Mouse (Mus musculus): ENCODE measurements around the gene Sox6.

Gene Sox6

DNA sequence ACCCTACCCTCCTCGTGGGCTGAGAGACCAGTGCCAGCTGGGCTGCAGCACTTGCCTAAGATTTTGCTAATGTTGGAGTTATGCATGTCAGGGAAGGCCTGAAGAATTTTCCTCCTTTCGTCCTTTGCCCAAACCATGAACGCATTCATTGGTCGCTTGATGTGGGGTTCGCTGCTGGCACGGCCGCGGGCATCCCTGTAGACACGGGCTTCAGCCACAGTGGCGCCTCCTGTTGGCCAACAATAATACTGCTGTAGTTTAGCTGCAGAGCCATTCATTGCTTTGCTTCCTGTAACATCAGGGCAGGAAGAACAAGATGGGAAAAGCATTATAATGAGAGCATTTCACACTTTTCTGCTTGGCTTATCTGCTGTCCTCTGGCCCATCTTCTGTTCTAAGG, 549.0 kb downstream of the Sox6 start:
- DNase-seq (ENCODE audit: low read depth, low spot score), result no peak

DNA sequence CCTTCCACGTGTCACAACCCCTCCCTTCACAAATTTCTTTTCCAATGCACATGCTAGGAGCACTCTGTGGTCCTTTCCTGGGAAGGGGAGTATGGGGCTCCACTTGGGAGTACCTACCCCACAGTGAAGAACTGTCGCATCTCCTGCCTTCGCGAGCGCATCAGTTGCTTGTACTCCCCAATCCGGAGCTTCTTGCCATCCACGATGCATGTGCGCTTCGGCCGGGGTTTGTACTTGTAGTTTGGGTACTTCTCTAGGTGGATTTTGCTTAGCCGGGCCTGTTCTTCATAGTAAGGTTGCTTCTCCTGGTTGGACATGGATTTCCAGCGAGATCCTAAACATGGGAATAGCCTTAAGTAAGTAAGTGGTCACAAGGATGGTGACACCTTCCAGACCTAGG, 552.2 kb downstream of the Sox6 start:
- no peak for DNase-seq (ENCODE audit: low read depth, low spot score)

DNA sequence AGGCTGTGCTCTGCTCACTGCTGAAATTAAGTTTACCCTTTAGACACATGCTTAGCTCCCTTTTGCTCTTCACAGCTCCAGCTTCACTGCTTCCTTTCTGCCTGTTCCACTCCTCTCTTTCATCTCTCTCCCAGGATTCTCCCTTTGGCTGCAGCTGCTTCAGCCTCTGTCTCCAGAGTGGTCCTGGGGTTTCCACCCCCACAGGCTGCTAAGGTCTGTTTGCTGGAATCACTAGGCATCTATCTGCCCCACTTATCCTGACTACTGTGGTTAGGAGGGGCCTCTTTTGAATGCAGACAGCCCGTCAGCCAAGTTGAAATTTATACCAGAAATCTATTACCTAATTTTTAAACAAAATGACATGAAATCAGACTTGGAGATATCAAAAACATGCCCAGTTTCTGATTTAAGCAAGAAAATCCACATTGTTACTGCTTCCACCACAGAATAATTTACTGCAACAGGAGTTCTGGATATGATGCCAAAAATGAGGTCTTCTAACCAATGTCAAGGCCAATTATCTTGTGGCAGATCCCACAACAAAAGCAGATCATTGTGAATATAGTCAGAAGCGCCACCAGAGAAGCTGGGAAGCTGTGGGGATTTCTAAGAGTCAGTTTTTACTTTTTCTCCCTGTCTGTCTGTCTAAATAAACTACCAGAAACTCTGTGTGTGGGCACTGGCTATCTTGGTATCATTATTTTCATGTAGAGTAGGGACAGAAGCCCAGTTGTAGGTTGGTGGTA, 552.8 kb downstream of the Sox6 start:
- no peak for DNase-seq (ENCODE audit: low read depth, low spot score)

DNA sequence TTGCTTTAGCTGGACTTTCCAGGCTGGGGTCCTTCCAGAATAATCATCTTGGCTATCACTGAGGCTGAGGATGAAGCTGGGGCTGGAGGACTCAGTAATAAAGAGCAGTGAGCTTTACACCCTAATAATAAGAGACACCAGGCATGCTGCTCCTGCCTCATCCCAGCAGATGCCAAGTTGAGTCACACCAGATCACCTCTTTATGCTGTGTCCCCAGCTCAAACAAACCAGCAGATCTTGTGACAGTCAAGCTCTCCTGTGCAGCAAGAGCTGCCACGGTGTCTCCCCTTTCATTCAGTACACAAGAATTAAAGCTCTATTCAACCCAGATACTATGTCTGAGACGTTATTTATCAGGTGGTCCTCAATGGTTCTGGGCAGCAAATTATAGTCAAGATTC, 560.8 kb downstream of the Sox6 start:
- no peak for DNase-seq (ENCODE audit: low read depth, low spot score)

DNA sequence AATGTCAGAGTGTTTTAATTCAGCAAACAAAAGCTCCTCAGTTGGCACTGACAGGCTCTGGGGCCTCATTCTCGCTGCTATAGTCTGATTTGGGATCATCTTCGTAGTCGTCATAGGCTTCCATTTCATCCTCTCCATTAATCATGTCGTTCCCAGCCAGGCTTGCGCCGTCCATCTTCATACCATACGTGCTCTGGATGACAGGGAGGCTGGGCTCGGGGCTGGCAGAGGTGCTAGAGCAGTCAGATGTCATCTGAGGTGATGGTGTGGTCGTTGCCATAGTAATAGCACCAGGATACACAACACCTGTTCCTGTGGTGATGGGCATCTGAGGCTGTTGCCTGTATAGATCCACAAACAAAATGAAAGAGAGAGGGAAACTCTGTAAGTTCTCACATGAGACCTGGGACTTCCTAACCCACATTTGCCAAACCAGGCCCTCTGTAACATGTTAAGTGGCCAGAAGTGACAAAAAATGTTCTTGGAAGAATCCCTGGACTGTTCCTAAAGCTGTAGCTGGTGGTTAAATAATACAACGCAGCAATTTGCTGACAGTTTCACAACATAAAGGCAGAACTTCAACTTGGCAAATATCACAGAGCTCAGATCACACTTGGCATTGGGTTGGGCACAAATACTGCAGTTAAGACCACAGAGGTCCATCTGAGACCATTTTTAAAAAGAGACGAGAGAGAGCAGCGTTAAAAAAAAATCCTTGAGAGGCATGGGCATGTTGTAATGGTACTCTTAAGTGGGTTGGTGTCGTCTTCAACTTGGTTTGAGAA, 561.5 kb downstream of the Sox6 start:
- no peak for DNase-seq (ENCODE audit: low read depth, low spot score)

DNA sequence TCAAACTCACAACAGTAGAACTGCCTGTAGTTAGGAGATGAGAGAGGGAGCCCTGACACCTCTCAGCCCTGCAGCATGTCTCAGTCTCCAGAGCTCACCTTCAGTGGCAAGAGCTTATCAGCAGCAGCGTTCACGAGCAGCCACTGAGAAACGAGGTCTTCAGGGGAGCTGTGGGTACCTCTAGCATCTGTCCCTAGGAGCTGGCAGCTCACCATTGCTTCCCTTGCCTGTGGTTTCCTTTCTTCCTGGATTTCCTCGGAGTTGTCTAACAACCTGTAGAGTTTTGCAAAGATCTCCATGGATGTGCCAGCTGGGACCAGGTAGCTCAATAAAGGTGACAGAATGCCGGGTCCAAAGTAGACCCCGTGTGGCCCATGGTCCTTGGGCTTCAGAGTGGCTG, 563.4 kb downstream of the Sox6 start:
- DNase-seq (ENCODE audit: low read depth, low spot score), result no peak

DNA sequence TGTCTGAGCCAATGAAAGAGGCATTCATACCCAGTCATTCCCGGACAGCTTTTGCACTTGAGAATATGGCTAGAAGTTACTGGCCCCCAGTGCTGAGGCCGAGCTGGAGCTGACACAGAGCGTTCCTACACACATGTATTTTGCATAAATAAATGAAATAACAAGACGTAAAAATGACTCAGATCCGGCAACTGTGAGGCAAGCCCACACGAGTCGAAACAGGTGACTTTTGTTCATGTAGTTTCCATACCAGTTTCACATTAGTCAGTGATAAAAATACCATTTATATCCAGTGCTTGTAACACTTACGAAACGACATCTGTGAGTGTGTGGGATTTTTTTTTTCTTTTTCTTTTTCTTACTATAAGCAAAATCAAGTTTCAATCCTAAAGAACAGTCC, 564.5 kb downstream of the Sox6 start:
- DNase-seq (ENCODE audit: low read depth, low spot score), result peak; percentile 13

DNA sequence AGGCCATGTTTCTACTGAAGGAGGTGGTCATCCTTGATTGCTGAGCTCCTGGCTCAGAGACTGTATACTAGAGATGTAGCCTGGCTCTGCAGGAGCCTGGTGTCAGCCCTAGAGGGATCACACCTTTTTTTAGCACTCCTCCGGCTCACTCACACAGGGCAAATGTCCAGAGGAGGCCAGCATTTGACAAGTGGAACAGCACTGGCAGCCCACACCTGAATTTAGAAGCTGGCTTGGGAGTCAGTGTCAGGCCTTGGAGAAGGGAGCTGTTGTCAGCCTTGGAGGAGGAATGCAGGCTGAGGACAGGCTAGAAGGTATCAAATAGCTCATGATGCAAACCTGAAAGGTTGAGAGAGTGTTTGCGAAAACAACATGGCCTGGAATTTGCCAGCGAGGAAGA, 565.7 kb downstream of the Sox6 start:
- DNase-seq (ENCODE audit: low read depth, low spot score), result no peak

DNA sequence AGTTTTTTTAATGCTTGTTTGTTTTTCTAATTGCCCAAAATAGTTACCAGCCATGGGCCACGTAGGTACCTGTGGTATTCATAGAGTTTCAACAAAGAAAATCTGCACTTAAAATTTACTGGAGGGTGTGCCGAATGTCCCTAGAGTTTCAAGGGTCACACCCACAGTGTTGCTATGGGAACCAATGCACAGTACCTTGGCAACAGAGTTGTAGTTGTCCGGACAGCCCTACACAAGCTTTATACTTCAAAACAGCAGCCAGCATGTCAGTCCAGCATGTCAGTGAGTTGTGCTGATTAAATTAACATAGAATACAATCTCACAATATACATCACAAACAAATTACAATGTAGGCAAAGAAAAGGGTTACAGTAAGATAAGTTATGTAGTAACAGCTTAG, 567.1 kb downstream of the Sox6 start:
- DNase-seq (ENCODE audit: low read depth, low spot score), result no peak

DNA sequence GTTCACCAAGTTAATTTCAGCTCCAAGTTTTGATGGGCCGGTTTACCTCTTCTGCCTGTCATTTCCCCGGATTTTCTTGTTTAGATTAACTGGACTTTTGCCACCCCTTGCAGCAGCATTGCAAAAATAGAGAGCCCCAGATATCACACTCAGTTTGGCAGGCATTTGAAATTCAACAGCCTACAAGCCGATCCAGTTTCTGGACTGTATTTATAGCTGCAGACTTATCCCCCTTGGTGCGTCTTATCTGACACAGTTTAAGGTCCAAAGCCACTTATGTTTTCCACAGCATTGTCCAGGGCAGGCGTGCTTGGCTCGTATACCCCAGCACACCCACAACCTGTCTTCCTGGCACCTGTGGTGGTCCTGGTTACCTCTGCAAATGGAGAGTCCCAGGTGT, 571.8 kb downstream of the Sox6 start:
- DNase-seq (ENCODE audit: low read depth, low spot score), result no peak

DNA sequence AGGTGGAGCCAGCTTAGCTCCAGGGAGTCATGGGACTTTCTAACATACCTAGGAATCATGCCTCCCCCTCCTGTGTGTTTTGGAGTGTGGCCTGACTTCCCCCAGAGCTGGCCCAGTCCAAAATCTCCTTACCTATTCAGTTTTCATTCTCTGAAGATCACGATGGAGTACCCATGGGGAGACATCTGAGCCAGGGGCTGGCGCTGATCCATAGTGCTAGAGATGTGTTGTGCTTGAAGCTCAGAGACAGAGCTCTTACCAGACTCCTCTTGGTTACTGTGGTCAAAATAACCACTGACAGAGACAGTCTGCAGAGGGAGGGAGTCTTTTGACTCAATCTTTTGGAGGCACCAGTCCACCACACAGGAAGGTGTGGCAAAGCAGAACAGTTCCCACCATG, 575.2 kb downstream of the Sox6 start:
- no peak for DNase-seq (ENCODE audit: low read depth, low spot score)

DNA sequence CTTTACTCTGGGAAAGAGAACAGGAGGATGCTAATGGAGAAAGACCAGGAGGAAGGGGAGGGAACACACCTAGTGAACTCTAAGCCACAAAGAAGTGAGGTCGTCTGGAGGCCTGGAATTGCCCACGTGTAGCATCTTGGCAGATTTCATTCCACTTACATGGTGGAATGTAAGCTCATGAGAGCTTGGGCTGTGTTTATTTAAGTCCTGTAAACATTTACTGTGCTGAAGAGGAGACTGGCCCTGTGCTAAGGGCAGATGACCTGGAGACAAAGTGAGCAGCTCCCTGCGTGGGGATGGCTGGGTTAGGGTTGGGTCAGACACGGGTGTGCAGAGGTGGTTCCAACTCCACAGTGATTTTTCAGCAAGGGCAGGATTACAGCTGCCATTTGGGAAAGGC, 576.3 kb downstream of the Sox6 start:
- DNase-seq (ENCODE audit: low read depth, low spot score), result no peak

DNA sequence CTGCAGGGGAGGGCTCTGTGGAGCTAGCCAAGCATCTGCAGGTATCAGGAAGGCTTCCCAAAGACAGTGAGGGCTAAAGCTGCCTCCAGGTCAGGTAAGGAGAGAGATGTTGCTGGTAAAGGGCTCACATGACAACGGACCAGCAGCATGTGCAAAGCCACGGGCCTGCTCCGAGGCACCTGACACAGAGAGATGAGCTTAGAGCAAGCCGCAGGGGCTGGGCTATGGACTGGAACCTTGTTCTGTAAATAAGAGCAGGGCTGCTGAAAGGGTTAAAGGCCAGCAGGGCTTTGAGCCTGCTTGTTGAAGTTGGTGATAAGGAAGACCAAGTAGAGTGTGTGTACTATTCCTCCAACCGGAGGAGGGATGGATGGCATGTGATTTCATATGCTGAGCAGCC, 583.6 kb downstream of the Sox6 start:
- no peak for DNase-seq (ENCODE audit: low read depth, low spot score)

DNA sequence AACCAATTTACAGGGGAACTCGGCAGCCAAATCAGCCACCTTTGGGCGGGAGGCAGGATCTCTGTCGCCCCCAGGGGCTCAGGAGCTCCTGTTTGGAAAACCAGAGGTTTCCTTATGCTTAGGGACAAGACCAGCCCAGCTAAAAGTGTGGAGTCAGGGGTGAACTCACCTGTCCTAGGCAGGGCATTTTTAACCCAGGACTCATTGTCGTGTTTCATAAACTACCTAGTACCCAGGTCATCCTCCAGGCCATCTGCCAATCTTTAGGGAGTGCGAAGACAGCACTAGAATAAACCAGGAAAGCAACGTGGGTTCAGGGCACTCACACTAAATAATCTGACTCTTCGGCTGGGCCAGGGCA, 584.9 kb downstream of the Sox6 start:
- no peak for DNase-seq (ENCODE audit: low read depth, low spot score)

DNA sequence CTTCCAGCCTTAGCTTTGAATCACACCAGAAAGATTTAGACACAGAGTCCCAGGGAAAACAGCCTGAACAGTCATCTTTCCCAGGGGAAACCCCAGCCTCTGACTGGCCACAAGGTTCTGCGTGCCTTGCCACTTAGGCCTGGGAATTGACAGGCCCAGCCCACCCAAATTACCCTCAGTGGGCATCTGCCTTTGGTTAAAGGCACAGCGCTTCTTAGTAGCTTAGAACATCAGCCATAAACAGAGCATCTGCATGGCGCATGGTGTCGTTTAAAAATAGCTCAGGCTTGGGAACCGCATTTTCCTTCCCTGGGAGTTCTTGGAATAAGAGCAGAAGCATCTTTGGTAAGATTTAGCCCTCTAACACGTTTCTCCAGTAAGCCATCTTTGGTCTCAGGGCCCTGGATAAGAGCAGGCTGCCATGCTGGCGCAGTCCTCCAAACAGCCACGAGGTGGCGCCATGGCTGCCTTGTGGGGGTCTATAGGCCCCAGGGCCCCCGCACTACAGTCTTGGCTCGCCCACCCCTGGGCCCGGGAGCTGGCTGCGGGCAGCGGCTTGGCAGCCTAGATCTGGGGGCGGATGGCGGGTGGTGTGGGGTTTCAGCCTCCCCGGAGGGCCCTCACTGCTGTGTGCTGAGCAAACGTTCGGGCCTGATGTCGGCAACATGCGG, 585.4 kb downstream of the Sox6 start:
- peak; percentile 8 for DNase-seq (ENCODE audit: low read depth, low spot score)

DNA sequence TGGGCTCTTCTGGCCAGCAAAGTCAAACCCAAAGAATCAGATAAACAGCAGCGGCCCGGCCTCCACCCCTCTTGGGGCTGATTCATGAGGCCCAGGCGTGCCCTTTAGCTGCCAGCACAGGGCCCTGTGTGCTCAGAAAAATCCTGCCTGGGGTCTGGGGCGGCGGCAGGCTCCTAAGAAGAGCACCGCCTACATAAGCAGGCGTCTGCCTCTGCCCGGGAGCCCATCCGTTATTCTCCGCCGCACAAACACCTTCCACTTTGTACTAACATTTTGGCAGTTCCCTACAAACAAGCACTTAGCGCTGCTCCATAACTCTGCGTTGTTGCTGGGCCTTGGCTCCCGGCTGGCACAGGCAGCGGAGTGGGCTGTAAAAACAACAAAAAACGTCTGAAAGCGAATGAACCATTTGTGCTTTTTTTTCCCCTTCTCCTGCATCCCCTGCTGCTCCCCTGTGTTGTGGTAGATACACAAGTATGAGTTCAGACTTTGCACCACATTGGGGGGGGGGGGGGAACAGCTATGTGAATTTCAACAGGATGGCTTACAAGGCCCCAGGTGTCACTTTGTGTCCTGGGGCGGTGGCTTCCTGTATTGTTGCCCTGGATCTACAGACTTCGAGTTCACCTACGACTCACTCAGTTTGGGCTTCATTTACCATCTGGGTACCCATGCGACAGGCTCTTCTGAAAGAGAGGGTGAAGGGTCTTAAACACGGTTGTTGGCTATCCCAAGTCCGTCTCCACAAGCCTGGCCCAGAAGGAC, 588.0 kb downstream of the Sox6 start:
- DNase-seq (ENCODE audit: low read depth, low spot score), result no peak

DNA sequence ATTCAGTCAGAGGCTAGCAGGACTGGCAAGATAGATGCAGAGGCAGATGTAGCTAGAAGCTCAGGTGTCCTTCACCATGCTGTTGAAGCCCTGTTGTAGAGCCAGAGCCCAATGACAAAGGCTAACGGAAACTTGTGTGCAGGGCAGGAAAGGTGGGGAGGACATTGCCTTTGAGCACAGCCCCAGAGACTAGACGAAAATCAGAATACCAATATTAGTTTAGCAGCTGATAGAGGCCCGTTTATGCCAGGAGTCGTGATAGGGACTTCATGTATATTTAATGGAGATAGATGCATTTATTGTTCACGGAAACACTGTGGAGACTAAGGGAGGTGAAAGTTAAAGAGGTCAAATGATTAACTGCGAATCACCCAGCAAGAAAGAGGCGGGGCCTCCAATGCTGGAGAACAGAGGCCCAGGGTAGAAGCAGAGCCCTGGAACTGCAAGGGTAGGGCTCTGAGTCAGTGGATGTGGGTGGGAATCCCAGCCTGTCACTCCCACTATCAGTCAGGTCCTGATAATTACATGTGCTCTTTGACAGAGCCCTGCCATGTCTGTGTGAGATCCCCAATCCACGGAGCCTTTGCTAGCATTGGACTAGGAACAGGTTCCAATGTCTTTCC, 590.1 kb downstream of the Sox6 start:
- no peak for DNase-seq (ENCODE audit: low read depth, low spot score)

DNA sequence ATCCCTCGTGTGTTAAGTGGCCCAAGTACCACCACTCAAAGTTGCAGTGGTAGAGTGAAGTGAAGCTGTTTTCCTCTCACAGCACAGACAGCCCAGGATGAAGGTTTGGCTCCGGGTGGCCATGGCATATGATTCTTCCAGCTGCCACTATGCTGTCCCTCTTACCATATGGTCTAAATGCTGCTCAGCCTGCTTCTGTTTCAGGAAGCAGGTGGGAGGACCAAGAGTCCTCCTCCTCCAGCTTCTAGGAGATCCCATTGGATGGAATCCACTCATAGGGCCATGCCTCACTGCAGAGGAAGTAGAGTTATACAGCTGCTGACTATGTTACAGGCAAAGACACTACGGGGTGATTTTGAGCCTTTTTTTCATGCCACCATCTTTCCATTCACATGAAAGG, 591.5 kb downstream of the Sox6 start:
- no peak for DNase-seq (ENCODE audit: low read depth, low spot score)

DNA sequence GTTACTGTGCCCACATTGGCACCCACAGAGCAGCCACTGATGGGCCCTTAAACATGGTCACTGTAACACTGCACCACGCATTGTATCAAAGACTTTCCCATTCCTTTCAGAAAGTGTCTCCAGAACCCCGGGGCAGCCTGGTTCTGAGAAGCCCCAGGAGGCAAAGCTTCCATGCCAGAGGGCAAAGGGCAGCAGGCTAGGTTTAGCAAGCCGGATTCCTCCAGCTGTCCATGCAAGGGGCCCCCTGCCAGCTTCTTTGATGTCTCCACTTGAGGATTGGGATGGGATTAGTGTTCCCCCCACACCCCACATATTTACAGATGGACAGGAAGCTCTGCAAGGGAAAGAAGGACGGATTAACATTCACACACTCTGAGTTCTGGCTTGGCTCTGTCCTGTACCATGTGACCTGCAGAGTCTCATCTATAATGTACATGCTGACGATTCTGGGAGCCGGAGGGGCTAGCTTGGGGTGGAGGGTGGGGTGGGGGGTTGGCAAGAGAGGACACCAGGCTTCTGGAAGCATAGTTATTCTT, 592.0 kb downstream of the Sox6 start:
- DNase-seq (ENCODE audit: low read depth, low spot score), result no peak

DNA sequence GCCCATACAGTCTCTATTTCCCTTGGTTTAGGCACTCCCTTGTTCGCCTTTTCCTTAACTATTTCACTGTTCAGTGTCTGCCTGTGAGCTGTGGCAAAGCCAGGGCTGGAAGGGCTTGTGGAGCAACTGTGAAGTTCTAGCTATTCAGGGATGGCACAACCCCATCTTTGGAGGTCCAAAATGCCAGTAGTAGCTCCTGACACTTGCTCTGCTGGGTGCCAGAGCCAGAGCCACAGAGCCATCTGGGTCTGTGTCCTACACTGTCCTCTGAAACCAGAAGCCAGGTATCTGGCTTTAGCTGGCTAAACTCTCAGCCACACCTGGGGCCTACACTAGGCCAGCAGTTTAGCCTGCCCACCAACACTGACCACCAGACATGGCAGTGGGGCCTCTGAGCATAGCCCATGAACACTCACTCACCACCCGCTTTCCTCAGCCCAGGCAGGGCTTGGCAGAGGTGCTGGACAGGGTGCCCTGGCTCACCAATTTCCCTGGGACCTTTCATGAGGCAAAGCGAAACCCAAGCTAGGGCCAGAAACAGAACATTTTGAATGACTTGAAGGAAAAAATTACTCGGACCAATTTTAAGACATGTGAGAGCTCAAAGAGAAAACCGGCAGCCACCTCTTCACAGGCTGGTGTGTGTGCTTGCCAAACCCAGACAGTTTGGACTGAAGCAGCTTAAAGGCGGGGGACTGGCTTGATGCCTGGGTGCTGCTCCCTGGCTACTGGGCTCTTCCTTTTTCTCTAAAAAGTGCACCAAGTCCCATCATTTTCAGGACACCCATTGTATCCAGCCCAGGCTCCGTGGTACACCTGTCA, 612.2 kb downstream of the Sox6 start:
- DNase-seq (ENCODE audit: low read depth, low spot score), result no peak

DNA sequence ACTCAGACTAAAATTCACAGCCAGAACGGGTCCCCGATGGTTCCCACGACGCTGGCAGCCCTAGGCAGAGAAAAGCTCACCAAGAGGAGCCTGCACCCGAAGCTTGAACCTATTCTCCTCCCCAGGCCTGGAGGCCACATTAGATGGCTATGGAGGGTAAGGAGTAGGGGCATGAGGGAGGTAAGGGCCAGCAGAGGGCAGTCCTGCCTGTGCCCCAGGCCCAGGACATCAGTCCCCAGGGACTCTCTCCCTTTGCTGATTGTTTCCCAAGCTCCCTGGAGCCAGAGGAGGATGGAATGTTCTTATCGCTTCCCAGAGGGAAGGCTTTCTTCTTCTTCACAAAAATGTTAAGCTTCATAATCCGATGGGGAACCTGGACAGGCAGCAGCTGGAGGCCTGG, 615.8 kb downstream of the Sox6 start:
- no peak for DNase-seq (ENCODE audit: low read depth, low spot score)

Data from CD4-positive helper T cell, adult 2 months (primary cell).